Mouse (Mus musculus) gastrocnemius, postnatal 10 days (tissue): Measurements from ENCODE around the gene Hps4. TPM values are rescaled to one million over a fixed set of nuclear protein-coding genes. Genes with fewer than 3 reads are reported as not detected.

ENCODE experiments used
- DNase-seq: peaks from one replicate; pipeline ENCODE4 v3.0.0; 2021; ENCODE audit warnings: mixed read lengths
- total RNA-seq, 2 experiments: library from RNA; stranded (reverse); gene quantifications; 2 replicates each; pipeline ENCODE4 v1.2.3; 2021

The Hps4 gene
- total RNA-seq, 2 experiments from 2014 or later, result 6.5 to 6.8 TPM

- DNase-seq, result no peak
These were observed 24.5 kb downstream of the Hps4 start for GRCm38 (mm10) chr5:112367338-112367737.

DNA sequence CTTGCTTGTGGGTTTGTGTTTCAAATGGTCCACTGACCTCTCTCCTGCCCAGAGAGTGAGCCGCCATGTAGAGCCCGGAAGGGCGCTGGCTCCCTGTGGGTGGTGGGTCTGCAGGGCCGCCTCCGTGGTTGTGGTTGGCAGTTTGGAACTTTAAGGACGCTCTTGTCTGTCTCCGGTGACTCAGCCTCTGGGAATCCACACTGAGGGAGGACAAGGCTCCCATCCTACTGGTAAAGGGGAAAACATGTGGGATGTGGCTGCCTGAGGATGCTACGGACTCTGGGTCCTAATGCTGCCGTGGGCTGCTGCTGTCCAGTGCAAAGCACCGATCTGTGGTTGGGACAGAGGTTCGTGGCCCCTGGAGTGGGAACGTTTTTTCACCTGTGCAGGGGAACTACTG is 25.0 kb downstream of the Hps4 start:
- DNase-seq, result no peak

DNA sequence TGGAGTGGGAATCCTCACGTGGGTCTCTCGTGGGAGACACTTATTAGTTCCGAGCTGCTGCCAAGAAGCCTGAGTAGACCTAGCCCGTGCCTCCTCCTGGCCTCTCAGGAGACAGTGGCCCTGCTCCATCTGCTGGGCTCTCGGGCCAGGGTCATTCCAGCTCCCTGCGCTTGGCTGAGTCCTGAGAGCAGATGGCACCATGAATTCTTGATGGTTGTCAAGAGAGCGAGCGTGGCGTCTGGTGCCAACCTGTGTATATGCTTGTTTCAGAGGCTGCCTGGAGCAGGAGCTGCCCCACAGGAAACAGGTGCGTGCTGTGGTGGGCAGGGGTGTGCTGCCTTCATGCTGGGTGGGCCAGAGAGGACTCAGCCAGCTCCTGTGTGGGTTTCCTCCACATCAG is 25.8 kb downstream of the Hps4 start:
- DNase-seq, result no peak

DNA sequence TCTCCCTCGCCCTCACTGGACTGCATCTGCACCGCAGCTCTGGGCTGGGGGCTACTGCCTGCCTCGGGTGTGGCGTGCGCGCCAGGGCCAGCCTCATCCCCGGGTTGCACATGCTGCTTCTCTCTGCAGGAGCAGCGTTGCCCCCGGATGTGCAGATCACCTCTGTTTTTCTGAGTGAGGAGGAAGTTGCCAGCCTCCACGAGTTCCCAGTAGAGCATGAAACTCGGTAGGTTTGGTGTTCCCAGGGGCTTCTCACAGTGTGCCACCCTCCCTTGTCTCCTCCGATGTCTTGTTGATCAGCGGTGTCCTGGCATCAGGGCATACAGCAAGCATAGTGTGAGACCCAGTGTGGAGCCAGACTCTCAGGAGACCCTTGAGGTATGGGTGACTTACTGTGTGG is 26.4 kb downstream of the Hps4 start:
- DNase-seq, result no peak

DNA sequence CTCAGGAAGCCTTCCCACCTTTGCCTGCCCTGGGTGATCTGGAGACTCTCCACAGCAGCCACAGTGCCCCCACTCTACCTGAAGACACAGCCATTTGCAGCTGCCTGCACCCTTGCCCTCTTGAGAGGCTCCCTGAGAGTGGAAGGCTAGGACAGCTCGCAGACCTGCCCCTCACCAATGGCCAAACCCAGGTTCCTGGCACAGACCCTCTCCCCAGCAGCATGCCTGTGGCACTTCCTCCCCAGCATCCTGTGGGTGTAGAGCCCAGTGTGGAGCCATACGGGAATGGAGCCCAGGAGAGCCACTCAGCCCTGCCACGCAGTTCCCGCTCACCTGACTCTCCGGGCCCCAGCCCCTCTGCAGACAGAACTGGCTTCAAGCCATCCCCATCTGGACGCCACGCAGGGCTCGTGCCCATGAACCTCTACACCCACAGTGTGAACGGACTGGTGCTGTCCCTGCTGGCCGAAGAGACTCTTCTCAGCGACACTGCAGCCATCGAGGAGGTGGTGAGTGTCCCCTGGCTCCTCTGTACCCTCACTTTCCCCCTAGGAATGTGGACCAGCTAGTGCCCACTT is 27.4 kb downstream of the Hps4 start:
- DNase-seq, result no peak

DNA sequence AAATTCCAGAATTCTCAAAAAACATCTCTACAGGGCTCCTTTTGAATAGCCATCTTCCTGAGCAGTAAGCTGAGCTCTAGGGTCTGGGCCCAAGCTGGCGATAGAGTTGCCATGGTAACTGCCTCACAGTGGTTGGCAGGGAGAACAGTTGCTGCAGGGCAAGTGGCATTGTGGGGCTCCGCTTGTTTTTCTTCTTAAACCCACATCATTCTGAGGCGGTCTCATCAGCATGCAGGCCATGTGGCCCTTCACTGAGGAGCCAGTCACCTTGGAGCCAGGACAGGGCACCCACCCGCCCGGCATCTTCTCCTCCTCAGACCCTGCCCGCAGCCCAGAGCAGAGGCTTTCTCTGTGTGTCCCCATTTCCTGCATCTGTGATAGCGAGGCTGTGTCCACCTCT is 29.1 kb downstream of the Hps4 start:
- no peak for DNase-seq

DNA sequence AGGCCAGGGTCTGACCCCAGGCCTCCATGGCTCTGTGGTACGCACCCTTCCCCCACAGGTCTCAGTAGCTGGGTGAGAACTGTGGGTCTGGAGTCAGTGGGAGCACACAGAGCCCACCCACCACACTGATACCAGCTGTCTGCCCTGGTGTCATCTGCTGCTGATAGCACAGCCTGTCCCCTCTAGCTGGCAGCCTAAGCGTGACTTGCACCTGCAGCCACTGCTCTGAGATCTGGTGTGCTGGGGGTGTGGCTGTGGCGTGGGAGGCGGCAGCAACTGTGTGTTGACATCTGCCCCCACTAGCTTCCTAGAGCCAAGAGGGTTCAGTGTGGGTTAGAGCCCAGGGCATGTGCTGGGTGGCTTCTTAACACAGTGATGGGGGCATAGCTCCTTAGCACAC is 33.2 kb downstream of the Hps4 start:
- no peak for DNase-seq

DNA sequence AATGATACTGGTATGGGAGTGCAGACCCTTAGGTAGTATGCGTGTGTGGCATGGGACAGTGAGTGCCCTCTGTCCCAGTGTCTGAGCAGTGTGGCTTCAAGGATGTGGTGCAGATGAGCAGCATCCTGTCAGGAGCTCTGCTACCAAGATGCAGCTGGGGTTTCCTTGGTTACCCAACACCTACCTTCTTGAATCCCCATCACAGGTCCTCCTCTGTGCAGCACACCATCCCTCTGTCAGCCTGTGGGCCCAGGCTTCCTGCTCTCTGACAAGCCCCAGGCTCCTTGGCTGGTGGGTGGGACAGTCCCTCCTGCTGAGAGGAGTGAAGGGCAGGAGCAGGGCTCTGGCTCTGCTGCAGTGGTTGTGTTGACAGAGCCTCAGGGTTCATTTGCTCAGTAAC is 34.5 kb downstream of the Hps4 start:
- DNase-seq, result no peak

DNA sequence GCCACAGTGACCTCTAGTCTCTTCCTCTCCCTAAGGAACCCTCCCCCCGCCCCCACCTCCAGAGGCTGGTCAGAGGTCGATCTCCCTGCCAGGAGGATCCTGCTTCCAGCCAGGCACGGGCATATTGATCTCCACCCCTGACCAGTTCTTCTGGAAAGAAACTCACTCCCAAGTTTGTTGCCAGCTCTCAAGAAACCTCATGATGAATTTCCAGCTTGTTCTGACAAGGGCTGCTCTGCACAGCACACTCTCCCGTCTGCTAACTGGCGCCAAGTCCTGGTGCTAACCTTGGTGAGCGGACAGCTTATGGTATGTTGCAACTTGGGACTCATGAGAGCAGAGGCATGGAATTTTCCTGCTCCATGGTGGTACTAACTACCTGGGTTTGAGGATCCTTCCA is 35.8 kb downstream of the Hps4 start:
- no peak for DNase-seq

GRCm38 (mm10) chr5:112381154-112381553 is 38.3 kb downstream of the Hps4 start:
- no peak for DNase-seq

DNA sequence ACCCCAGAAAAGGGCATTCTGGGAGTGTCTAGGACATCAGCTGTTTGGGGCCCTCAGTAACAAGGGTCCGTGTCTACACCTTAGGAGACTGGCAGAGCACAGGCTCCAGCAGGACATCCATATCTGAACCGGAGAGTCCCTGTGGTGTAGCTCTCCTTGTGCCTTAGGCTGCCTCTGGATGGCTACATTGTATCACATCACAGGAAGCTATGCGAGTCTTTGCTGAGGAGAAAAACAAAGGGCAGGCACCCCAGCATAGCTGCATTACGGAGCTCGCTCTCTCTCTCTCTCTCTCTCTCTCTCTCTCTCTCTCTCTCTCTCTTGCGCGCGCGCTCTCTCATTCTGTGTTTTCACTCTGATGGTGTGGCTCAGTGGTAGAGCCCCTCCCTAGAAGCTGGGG is 39.2 kb downstream of the Hps4 start:
- DNase-seq, result no peak

- DNase-seq, result no peak
These were observed 39.9 kb downstream of the Hps4 start for GRCm38 (mm10) chr5:112382641-112383330.

DNA sequence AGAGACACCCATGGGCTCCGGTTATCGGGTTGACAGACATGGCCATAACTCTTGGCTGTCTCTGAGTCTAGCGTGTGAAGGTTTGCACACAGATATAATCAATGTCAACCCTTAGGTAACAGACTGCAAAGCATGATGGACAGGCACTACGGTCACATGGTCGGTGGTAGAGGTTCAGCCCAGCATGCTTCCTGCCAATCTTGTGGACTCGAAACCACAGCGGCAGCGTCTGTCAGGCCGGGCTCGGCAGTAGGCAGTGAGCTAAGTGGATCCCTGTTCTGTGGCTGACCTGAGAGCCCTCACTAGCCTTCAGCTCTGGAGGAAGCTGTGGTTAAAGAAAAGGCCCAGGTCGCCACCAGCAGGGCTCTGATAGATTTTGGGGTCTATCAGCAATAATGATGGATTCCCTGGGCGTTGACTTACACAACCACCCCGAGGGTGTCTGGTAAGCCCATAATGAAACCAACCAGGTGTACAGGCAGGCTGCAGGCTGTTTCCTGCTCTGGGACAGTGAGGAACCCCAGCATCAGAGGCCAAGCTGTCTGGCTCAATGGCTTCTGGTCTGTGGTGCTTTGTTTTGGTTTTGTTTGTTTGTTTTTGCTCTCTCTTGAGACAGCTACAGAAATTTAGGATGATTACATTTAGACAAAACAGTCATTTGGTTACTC is 42.1 kb downstream of the Hps4 start:
- no peak for DNase-seq

DNA sequence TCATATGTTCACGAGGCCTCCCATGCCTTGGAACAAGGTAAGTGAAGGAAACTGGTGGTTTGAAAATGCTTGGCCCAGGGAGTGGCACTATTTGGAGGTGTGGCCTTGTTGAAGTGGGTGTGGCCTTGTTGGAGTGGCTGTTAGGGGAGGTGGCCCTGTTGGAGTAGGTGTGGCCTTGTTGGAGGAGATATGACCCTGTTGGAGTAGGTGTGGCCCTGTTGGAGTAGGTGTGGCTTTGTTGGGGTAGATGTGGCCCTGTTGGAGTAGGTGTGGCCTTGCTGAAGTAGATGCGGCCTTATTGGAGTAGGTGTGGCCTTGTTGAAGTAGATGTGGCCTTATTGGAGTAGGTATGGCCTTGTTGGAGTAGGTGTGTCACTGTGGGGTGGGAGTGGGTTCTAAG is 43.1 kb downstream of the Hps4 start:
- no peak for DNase-seq

DNA sequence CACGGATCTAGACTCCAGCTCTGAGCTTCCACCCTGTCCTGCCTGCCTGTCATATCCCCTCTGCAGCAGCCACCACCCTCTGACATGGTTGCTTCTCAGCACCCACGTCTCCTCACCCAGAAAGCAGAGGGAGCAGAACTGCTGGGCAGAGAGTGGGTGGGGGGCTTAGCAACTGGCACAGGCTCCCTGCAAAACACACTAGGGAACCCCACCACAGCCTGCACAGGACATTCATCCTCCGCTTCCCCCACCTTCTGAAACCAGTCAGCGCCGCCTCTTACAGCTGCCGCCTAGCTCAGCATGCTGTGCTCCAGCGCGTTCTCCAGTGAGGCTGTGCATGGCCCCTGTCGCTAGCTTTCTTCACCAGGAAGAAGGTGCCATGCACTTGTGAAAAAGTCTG is 46.5 kb downstream of the Hps4 start:
- no peak for DNase-seq

DNA sequence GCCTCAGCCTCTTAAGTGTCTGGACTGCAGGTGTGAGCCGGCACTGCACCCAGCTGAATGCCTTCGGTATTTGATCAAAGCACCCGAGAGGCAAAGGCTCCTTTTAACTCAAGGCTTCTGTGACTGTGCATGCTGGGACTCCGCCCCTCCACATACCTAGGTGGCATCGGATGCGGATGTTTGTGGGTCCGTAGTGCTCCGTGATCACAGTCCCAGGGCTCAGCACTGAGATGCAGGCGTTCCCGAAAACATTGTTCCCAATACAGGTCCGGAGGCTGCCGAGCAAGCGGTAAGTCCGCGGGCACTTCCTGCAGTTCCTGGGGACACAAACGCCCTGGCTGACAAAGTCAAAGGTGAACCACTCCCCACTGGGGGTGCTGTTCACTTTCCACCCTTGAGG is 48.1 kb downstream of the Hps4 start:
- DNase-seq, result no peak

DNA sequence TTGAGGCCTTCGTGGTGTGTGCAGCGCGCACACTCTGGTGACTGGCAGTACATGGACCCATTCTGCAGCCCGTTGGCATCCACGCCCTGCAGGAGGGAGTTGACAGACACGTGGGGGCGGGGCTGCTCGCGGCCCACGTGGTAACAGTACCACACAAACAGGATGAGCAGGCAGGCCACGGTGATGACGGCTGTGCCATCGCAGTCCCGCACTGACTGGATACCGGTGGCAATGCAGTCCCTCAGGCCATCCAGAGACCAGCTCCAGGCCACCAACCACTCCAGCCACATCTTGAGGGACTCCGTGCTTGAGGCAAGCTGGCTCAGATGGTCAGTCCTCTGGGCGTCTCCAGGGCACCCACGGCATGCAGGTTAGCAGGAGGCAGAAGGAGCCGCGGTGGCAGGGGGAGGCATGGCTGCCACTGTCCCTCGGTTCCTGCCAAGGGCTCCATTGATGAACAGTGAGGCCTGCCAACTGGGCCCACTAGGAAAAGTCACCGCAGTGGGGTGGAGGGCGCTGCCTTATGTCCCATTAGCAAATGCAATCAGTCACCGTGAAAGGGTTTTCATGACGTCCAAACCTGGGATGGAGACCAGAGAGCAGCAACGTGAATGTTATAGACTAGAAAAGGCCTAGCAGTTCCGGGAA is 48.9 kb downstream of the Hps4 start:
- no peak for DNase-seq

DNA sequence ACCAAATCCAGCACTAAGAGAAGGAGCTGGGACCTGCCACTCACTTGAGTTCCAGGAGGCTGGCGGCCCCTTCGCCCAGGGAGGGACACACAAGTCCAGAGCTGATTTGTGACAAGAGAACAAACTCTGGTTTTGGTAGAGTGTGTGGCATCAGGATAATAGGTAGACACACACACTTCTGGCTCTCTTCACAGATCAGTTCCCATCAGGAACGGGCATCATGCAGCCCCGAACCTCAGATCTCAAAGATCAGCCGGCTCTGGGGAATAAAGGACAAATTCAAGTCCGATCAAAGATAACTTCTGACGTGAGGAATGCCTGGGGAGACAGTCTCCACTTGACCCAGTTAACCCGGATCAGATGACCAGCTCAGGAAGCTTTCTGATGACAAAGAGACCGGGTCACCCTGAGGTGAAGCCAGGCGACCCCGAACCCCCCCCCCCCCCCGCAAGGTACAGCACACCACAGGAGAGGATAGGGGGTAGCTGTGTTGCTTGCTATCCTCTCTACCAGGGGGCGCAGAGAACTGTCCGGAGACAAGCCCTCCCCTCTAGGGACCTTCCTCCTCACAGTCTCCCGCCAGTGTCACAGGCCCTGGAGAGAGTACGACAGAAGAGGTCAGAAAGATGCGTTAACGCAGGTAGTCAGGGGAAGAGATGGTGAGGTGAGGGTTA is 51.0 kb downstream of the Hps4 start:
- no peak for DNase-seq

GRCm38 (mm10) chr5:112394415-112394763 is 51.5 kb downstream of the Hps4 start:
- no peak for DNase-seq

- peak; percentile 49 for DNase-seq
These were observed 52.0 kb downstream of the Hps4 start, which contains the start of gene Asphd2 for GRCm38 (mm10) chr5:112394779-112395443. Gene Asphd2 (minus strand): TSS chr5:112394866.

DNA sequence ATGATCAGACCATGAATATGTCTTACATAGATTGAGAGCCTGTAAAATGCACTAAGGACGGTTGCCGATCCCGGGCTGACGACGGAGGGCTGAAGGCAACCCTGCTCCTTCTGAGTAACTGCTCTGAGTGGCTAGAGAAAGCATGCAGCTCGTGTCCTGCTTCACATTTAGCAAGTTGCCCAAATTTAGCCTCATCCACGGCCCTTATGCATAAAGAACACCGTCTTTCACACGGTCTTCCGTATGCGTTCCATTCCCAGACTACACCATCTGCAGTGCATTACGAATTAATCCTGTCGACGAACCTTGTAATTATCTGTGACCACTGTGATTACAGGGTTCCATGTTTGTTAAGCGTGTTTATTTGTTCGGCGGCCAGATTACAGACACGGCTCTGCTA is 53.2 kb downstream of the Hps4 start:
- no peak for DNase-seq

GRCm38 (mm10) chr5:112399284-112399683 is 56.4 kb downstream of the Hps4 start:
- DNase-seq, result no peak
